Mouse (Mus musculus) granulocyte monocyte progenitor cell, adult 5-6 weeks (primary cell): ENCODE results near the gene Gm21962. TPM values are rescaled to one million over a fixed set of nuclear protein-coding genes. Genes with fewer than 3 reads are reported as not detected.

Experiments used
- ATAC-seq: replicated peaks from 2 replicates; pipeline ENCODE4 v1.8.0; 2016; ENCODE audit warnings: mild to moderate bottlenecking, moderate TSS enrichment, inconsistent platforms; ENCODE audit not compliant: poor library complexity, severe bottlenecking
- total RNA-seq, 2 experiments: library from RNA; stranded (forward) in 1 of 2; stranded (reverse) in 1 of 2; fragments of 200-712, 200-1000 nt in 1 of 2; fragments of >200 nt in 1 of 2; fragmentation: Nextera tagmentation in 1 of 2; gene quantifications; 2 replicates each; pipeline ENCODE4 v1.2.3; 2014 to 2017

Gene Gm21962
- total RNA-seq, 2 experiments from 2014 or later = not detected

DNA sequence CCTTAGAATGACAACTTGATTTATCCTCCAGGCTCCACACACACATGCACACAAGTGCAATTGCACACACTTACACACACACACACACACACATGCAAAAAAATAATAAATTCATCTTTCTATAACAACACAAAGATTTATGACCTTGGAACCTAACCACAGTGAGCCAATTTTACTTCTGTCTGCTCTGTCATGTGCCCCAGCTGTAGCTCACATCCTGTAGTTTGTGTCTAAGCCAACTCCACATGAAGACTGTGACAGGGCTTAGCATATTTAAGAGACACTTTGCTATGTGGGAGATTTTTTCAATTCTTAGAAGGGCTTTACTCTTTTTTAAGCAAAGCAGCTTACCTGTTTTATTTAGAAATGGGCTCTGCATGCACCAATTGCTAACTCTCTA lies 20.2 kb downstream of the Gm21962 start:
- no peak for ATAC-seq

DNA sequence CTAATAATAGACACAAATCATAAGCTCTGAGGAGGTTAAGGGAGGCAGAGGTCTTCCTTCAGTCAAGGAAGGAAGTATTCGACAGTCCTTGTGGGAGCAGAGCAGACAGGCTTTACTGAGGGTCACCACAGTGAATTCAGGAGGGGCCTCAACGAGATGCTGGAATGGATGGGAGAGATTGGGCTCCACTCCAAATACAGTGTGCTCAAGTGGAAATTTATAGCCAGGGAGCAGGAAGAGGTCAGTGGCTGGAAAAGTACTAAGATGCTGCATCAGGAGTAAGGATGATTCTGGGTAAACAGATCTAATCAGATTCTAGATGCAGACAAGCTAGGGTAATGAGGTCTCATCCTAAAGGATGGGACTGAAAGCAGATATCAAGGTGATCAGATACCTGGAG lies 44.6 kb downstream of the Gm21962 start:
- no peak for ATAC-seq

DNA sequence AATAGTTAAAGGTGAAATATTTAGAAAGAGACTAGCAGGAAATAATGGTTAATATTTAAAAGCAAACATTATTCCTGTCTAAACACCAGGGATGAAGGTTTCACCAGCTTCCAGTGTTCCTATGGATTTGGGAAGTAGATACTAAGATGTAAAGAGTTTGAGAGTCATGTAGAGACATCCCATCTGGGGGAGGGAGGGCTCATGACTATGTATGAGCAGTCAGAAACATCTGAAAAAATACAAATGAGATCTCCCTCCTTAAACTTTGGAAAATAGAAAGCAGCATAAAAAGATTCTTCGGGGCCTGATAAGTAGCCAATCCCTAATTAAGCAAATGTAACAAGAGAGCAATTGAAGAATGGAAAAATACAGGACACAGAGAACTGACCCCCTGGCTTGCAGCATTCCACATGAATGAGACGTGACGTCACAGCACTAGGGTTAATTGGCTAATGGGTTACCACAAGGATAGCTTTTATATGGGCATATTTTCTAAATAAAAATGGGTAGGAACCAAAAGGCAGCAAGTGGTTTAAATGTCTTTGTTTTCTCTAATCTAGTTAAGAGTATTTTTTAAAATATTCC lies 45.3 kb downstream of the Gm21962 start:
- no peak for ATAC-seq

Other genes with a start within 250 kb of the Gm21962 start
- not detected in 2 replicates for gene Ddit4l, start 49.9 kb upstream of the Gm21962 start, total RNA-seq (2014; fragmentation: Nextera tagmentation)
- gene Ddit4l, start 49.9 kb upstream of the Gm21962 start, total RNA-seq (2017) = not detected in 2 replicates
- gene H2afz, start 193.0 kb downstream of the Gm21962 start, total RNA-seq (2014; fragmentation: Nextera tagmentation) = 1,151 and 1,351 TPM in 2 replicates
- 1,517 and 1,875 TPM in 2 replicates for gene H2afz, start 193.0 kb downstream of the Gm21962 start, total RNA-seq (2017)
- 6.2 and 7.4 TPM in 2 replicates for gene Dnajb14, start 196.2 kb downstream of the Gm21962 start, total RNA-seq (2014; fragmentation: Nextera tagmentation)
- gene Dnajb14, start 196.2 kb downstream of the Gm21962 start, total RNA-seq (2017) = 4.8 and 7.1 TPM in 2 replicates
- gene Lamtor3, start 247.0 kb downstream of the Gm21962 start, total RNA-seq (2014; fragmentation: Nextera tagmentation) = 62.4 and 76.7 TPM in 2 replicates
- 69.4 and 87.9 TPM in 2 replicates for gene Lamtor3, start 247.0 kb downstream of the Gm21962 start, total RNA-seq (2017)